Mouse (Mus musculus): ENCODE results near the gene Gm3115. TPM values are rescaled to one million over a fixed set of nuclear protein-coding genes. Genes with fewer than 3 reads are reported as not detected.
"Not testable (repeated sequence)": the region's sequence is repeated elsewhere in the genome, so short reads cannot be mapped to it uniquely, and the experiment has no call there.

Gm3115 gene
- total RNA-seq (2014; rRNA removed; ENCODE audit: low replicate concordance) = not detected in 2 replicates
- polyA plus RNA-seq (2015; fragmentation: Nextera tagmentation; extraction: Ambion mirVana) = not detected in 2 replicates

GRCm38 (mm10) chr14:4083820-4084219, at the start of gene Gm3115:
Gene Gm3115, plus strand, starts transcription at chr14:4084120.
- not testable (repeated sequence) for H3K4me2 ChIP-seq (ENCODE audit: low read depth, low read length); ATAC-seq (ENCODE audit: insufficient read depth, low read depth); H3K9ac ChIP-seq (replicated peaks; ENCODE audit: low read depth, low read length); H3K27me3 ChIP-seq (ENCODE audit: control insufficient read depth, insufficient read depth, low read length); DNase-seq (ENCODE audit: low spot score); H3K4me3 ChIP-seq (ENCODE audit: low read depth, low read length); H3K9me3 ChIP-seq (replicated peaks; ENCODE audit: control insufficient read depth, low read length); H3K36me3 ChIP-seq (replicated peaks; ENCODE audit: control insufficient read depth, insufficient read depth, low read length); H3K27ac ChIP-seq (ENCODE audit: low read depth); H3K4me1 ChIP-seq (ENCODE audit: control insufficient read depth, insufficient read depth)
- WGBS = 47% methylated on average over 3 of the region's 3 CpGs

- not testable (repeated sequence) for H3K36me3 ChIP-seq (replicated peaks; ENCODE audit: control insufficient read depth, insufficient read depth, low read length); H3K4me1 ChIP-seq (ENCODE audit: control insufficient read depth, insufficient read depth); H3K27ac ChIP-seq (ENCODE audit: low read depth); ATAC-seq (ENCODE audit: insufficient read depth, low read depth); H3K9ac ChIP-seq (replicated peaks; ENCODE audit: low read depth, low read length); H3K27me3 ChIP-seq (ENCODE audit: control insufficient read depth, insufficient read depth, low read length); H3K9me3 ChIP-seq (replicated peaks; ENCODE audit: control insufficient read depth, low read length)
- peak within 1 kb of the TSS; percentile 49 for H3K4me2 ChIP-seq (ENCODE audit: low read depth, low read length)
- H3K4me3 ChIP-seq (ENCODE audit: low read depth, low read length) = peak within 1 kb of the TSS; percentile 34
- 2% methylated on average over 31 of the region's 37 CpGs for WGBS
- DNase-seq (ENCODE audit: low spot score) = peak; percentile 4
Measured at GRCm38 (mm10) chr14:4110426-4110825, 26.5 kb downstream of the Gm3115 start, which contains the start of gene Gm8108. Gene Gm8108, plus strand, starts transcription at chr14:4110526.

- H3K36me3 ChIP-seq (replicated peaks; ENCODE audit: control insufficient read depth, insufficient read depth, low read length); H3K4me3 ChIP-seq (ENCODE audit: low read depth, low read length); H3K9me3 ChIP-seq (replicated peaks; ENCODE audit: control insufficient read depth, low read length); DNase-seq (ENCODE audit: low spot score); H3K4me1 ChIP-seq (ENCODE audit: control insufficient read depth, insufficient read depth); H3K4me2 ChIP-seq (ENCODE audit: low read depth, low read length); ATAC-seq (ENCODE audit: insufficient read depth, low read depth); H3K9ac ChIP-seq (replicated peaks; ENCODE audit: low read depth, low read length); H3K27ac ChIP-seq (ENCODE audit: low read depth); H3K27me3 ChIP-seq (ENCODE audit: control insufficient read depth, insufficient read depth, low read length): not testable (repeated sequence)
- WGBS = 78% methylated on average over 4 of the region's 4 CpGs
Measured at GRCm38 (mm10) chr14:4141646-4142045, 57.7 kb downstream of the Gm3115 start.

Other genes starting within 250 kb of the Gm3115 start
- gene Gm3033, start 237.9 kb upstream of the Gm3115 start, total RNA-seq (2014; rRNA removed; ENCODE audit: low replicate concordance) = not detected in 2 replicates
- not detected in 2 replicates for gene Gm3033, start 237.9 kb upstream of the Gm3115 start, polyA plus RNA-seq (2015; fragmentation: Nextera tagmentation; extraction: Ambion mirVana)
- gene Gm2916, start 199.9 kb upstream of the Gm3115 start, total RNA-seq (2014; rRNA removed; ENCODE audit: low replicate concordance) = not detected in 2 replicates
- 0.07 and 0.11 TPM in 2 replicates for gene Gm2916, start 199.9 kb upstream of the Gm3115 start, polyA plus RNA-seq (2015; fragmentation: Nextera tagmentation; extraction: Ambion mirVana)
- gene Gm3029, start 152.4 kb upstream of the Gm3115 start, total RNA-seq (2014; rRNA removed; ENCODE audit: low replicate concordance) = not detected in 2 replicates
- gene Gm3029, start 152.4 kb upstream of the Gm3115 start, polyA plus RNA-seq (2015; fragmentation: Nextera tagmentation; extraction: Ambion mirVana) = not detected in 2 replicates
- gene Gm3095, start 120.6 kb upstream of the Gm3115 start, total RNA-seq (2014; rRNA removed; ENCODE audit: low replicate concordance) = 0.08 and 2.3 TPM in 2 replicates
- not detected in 2 replicates for gene Gm3095, start 120.6 kb upstream of the Gm3115 start, polyA plus RNA-seq (2015; fragmentation: Nextera tagmentation; extraction: Ambion mirVana)
- gene Gm3099, start 85.7 kb upstream of the Gm3115 start, total RNA-seq (2014; rRNA removed; ENCODE audit: low replicate concordance) = not detected in 2 replicates
- gene Gm3099, start 85.7 kb upstream of the Gm3115 start, polyA plus RNA-seq (2015; fragmentation: Nextera tagmentation; extraction: Ambion mirVana) = not detected in 2 replicates
- 0.23 TPM in 1 of 2 replicates, not detected in the other for gene Gm5796, start 60.2 kb upstream of the Gm3115 start, total RNA-seq (2014; rRNA removed; ENCODE audit: low replicate concordance)
- 0.14 and 0.22 TPM in 2 replicates for gene Gm5796, start 60.2 kb upstream of the Gm3115 start, polyA plus RNA-seq (2015; fragmentation: Nextera tagmentation; extraction: Ambion mirVana)
- gene Gm8108, start 26.4 kb downstream of the Gm3115 start, total RNA-seq (2014; rRNA removed; ENCODE audit: low replicate concordance) = 0.12 TPM in 1 of 2 replicates, not detected in the other
- 0.14 and 0.21 TPM in 2 replicates for gene Gm8108, start 26.4 kb downstream of the Gm3115 start, polyA plus RNA-seq (2015; fragmentation: Nextera tagmentation; extraction: Ambion mirVana)
- gene Gm3127, start 80.9 kb downstream of the Gm3115 start, total RNA-seq (2014; rRNA removed; ENCODE audit: low replicate concordance) = not detected in 2 replicates
- gene Gm3127, start 80.9 kb downstream of the Gm3115 start, polyA plus RNA-seq (2015; fragmentation: Nextera tagmentation; extraction: Ambion mirVana) = not detected in 2 replicates
- gene Gm2974, start 98.5 kb downstream of the Gm3115 start, total RNA-seq (2014; rRNA removed; ENCODE audit: low replicate concordance) = not detected in 2 replicates
- gene Gm2974, start 98.5 kb downstream of the Gm3115 start, polyA plus RNA-seq (2015; fragmentation: Nextera tagmentation; extraction: Ambion mirVana) = not detected in 2 replicates
- gene Gm3138, start 165.5 kb downstream of the Gm3115 start, total RNA-seq (2014; rRNA removed; ENCODE audit: low replicate concordance) = not detected in 2 replicates
- not detected in 2 replicates for gene Gm3138, start 165.5 kb downstream of the Gm3115 start, polyA plus RNA-seq (2015; fragmentation: Nextera tagmentation; extraction: Ambion mirVana)
- not detected in 2 replicates for gene Gm3149, start 233.2 kb downstream of the Gm3115 start, total RNA-seq (2014; rRNA removed; ENCODE audit: low replicate concordance)
- gene Gm3149, start 233.2 kb downstream of the Gm3115 start, polyA plus RNA-seq (2015; fragmentation: Nextera tagmentation; extraction: Ambion mirVana) = not detected in 2 replicates

All from heart, postnatal 0 days (tissue).